Mouse (Mus musculus): ENCODE measurements around the gene Tcstv3.
"Not testable (repeated sequence)": the region's sequence is repeated elsewhere in the genome, so short reads cannot be mapped to it uniquely, and the experiment has no call there.

Tcstv3 gene

DNA sequence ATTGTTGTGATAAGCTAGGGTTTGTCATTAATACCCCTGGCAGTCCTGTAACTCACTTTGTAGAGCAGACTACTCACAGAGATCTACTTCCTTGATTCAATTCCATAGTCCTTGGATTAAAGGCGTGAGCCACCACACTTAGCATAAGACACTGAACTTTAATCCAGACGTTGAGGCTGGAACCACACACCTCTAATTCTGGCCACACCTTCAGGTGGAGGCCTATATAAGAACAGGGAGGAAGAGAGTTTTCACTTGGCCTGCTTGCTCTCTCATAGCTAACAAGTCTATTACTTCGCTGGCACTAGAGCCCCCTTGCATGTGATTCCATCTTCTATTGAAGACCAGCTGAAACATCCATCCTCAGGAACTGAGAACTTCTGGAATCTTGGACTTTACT lies at the start of gene Tcstv3:
Tcstv3 (plus strand) TSS at position 301 of the 400 bp plus-strand sequence.
- DNase-seq (ENCODE audit: low read depth, low spot score): not testable (repeated sequence)

DNA sequence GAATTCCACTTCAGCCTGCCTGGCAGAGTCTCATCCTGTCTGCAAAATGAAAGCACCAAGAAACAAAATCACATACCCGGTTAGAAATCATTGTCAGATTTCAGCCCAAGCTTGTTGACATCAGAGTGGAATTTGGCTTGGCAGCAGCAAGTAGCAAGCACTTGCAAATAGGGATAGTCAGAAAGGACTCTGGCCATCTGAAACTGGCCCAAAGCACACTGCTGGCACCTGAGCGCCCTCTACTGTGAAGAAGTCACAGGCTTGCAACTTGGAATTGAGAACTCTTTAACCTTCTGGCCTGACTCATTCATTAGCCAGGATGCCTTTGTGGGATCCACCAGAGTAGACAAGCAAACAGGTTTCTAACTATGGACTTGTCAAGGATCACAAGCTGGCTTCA lies 38.8 kb upstream of the Tcstv3 start:
- DNase-seq (ENCODE audit: low read depth, low spot score): not testable (repeated sequence)

DNA sequence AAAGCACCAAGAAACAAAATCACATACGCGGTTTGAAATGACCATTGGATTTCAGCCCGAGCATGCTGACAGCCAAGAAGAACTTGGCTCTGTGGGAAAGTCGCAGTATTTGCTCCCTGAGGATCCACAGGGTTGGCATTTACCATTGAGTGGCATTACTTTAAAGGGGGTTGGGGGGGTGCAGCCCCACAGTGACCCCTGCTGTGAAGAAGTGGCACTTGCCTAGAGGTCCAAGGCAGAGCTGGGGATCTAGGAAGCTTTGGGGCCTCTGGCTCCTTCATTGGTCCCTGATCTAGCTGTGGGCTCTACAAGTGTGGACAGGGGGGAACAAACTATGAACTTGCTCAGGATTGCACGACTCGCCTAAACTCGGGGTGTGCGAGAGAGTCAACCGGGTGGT lies 37.9 kb upstream of the Tcstv3 start:
- no peak for DNase-seq (ENCODE audit: low read depth, low spot score)

DNA sequence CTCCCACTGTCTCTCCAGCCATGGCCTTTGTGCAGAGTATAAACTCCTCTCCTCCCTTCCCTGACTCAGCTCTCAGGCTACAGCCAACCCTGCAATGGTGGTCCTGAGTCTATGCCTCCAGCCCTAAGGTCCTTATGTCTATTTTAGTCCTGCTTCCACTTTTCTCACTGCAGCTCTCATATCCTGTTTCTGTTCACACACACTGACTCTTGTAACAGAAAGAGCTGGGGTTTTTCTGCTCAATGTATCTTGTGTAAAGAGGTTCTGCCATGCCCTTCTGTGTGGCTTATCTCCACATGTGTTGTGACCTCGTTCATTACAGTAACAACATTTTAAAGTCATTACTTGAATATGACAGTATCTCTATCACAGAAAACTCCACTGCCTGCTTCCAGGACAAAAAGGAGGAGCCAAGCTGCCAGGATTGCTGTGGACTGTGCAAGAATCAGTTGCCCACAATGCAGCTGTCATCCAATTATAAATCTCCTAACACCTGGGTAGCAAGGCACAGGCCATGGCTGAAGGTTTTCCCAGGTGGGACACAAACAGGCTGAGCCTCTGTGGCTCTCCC lies 17.3 kb upstream of the Tcstv3 start:
- peak; percentile 7 for DNase-seq (ENCODE audit: low read depth, low spot score)

DNA sequence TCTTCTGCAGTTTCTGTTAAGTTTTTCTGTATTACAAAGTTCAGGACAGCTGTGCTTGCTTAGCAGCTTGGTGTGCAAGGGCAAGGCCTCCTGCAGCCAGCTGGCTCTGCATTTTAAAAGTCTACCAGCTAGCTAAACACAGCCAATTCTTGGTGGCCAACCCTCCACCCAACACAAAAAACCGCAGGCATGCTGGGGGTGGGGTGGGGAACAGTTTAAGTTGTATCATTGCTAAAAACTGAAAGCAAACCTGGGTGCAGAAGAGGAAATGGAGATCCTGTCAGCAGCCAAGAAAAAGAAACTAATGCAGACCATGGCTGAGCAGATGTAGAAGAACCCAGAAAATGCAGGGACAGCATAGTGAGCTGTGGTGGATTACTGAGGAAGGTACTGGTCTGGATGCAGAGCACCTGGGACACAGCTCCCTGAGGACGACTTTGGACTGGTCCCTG lies 16.7 kb upstream of the Tcstv3 start, which contains the start of gene BC147527:
BC147527 (plus strand) TSS at position 402 of the 452 bp plus-strand sequence.
- peak; percentile 18 for DNase-seq (ENCODE audit: low read depth, low spot score)

DNA sequence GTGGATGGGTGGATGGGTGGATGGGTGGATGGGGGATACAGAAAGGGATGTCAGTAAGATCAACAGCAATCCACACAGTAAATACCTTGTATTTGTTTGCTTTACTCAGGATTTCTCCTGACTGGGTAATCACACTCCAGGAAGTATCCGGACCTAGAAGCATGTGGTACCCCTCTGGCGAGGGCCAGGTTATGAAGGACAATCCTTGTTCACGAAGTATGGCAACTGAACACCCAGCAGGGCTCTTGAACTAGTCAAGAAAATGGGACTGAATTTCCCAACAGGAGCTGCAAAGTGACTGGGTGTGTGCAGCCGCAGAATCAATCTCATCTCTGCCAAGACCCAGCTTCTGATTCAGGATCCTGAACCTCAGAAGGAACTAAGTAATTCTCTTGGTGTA lies 15.8 kb upstream of the Tcstv3 start:
- no peak for DNase-seq (ENCODE audit: low read depth, low spot score)

DNA sequence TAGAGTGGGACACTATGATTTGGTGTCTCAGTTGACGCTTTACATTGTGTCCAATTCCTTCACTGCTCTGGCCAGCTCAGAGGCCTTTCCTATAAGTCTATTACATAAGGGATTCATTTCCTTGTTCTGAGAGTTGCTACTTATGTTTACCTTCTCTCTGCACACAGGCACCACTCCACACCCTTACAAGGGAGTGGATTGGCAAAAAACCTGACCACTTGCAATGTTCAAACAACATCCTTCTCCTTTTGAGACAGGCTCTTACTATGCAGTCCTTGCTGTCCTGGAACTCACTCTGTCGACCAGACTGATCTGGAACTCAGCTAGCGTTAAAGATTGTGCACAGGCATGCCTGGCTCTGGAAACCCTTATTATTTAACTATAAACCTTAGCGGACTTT lies 5.9 kb upstream of the Tcstv3 start:
- DNase-seq (ENCODE audit: low read depth, low spot score): no peak

DNA sequence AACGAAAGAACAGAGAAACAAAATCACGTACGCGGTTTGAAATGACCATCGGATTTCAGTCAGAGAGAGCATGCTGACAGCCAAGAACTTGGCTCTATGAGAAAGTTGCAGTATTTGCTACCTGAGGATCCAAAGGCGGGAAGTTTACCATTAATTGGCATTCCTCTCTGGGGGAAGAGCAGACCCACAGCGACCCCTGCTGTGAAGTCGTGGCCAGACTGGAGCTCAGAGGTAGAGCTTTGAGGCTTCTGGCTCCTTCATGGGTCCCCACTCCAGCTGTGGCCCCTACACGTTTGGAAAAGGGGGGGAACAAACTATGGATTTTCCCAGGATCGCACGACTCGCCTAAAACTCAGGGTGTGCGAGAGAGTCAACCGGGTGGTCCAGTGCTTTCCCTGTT lies 3.1 kb upstream of the Tcstv3 start:
- peak; percentile 6 for DNase-seq (ENCODE audit: low read depth, low spot score)

DNA sequence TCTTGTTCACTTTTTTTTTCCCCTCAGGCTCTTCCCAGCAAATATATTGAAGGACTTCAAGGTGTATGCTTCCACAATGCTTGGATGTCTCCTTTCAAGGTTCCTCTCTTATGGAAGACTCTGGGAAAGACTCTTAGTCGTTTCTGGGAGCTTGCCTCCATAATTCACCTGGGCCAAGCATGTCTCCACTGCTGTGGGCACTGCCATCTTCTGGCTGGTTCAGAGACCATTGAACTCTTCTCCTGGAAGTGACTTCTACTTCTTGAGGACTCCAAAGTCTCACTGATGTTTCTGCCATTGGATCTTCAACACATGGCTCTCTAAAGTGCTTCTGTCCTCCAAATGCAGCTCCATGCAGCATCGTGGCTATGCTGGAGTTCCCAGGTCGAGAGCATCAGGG lies 3.5 kb downstream of the Tcstv3 start:
- DNase-seq (ENCODE audit: low read depth, low spot score): no peak

DNA sequence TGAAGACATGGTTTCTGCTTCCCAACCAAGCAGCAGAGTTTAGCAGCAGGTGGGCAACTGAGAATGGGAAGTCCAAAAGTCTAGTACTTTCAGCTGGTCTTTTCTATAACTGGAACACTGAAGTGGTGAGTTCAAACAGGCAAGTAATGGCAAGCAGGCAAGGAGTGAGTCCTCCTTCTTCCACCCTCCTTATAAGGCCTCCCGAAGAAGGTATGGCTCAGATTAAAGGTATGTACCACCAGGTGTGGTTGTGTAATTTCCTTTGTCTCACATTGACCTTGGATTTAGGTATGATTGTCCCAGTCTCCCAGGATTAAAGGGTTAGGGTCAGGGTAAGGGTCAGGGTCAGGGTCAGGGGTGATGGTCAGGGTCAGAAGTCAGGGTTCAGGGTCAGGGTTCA lies 4.0 kb downstream of the Tcstv3 start:
- no peak for DNase-seq (ENCODE audit: low read depth, low spot score)
